Mouse (Mus musculus) intestine, embryonic 14.5 days (tissue): Measurements from ENCODE around the gene Zhx3. TPM values are rescaled to one million over a fixed set of nuclear protein-coding genes. Genes with fewer than 3 reads are reported as not detected.
A peak's percentile ranks its signal among the peaks of the same experiment; 100 is the strongest.

Experiments
- ATAC-seq: fragments of 200-750 bp; cut with Nextera tagmentation; replicated peaks from 2 replicates; pipeline ENCODE4 v1.8.0; 2017; ENCODE audit warnings: low read depth, moderate number of reproducible peaks, moderate TSS enrichment, moderate library complexity; ENCODE audit not compliant: low FRiP score, low TSS enrichment
- DNase-seq: peaks from one replicate; pipeline ENCODE4 v3.0.0-alpha.2; 2018; ENCODE audit warnings: low spot score
- H3K27ac ChIP-seq: fragments of 300-500 bp; sonication (generic); 2 replicates; pipeline ENCODE4 v1.5.1; 2014; ENCODE audit warnings: low read depth, mild to moderate bottlenecking, control low read depth
- H3K27me3 ChIP-seq: fragments of 300-500 bp; sonication (generic); replicated peaks from 2 replicates; pipeline ENCODE4 v1.6.1; 2014; ENCODE audit warnings: low read length, control low read depth; ENCODE audit not compliant: control insufficient read depth, insufficient read depth
- H3K36me3 ChIP-seq: fragments of 300-500 bp; sonication (generic); 2 replicates; pipeline ENCODE4 v1.6.1; 2014; ENCODE audit warnings: low read length, control low read depth; ENCODE audit not compliant: control insufficient read depth, insufficient read depth
- H3K4me1 ChIP-seq: fragments of 300-500 bp; sonication (generic); replicated peaks from 2 replicates; pipeline ENCODE4 v1.6.1; 2014; ENCODE audit warnings: low read length, control low read depth, mixed read lengths; ENCODE audit not compliant: control insufficient read depth, insufficient read depth
- H3K4me2 ChIP-seq: fragments of 300-500 bp; sonication (generic); 2 replicates; pipeline ENCODE4 v1.6.1; 2014; ENCODE audit warnings: low read length
- H3K4me3 ChIP-seq: fragments of 300-500 bp; sonication (generic); 2 replicates; pipeline ENCODE4 v1.5.1; 2014; ENCODE audit warnings: low read depth, low read length, control low read depth, mixed read lengths
- H3K9ac ChIP-seq: fragments of 300-500 bp; sonication (generic); 2 replicates; pipeline ENCODE4 v1.6.1; 2014; ENCODE audit warnings: mild to moderate bottlenecking, low read length
- H3K9me3 ChIP-seq: fragments of 300-500 bp; sonication (generic); 2 replicates; pipeline ENCODE4 v1.6.1; 2016; ENCODE audit warnings: low read length, control low read depth; ENCODE audit not compliant: control insufficient read depth
- WGBS: fragments of 180-500 bp; shearing (Covaris S2); extraction: QIAGEN DNeasy Blood & Tissue Kit; methylation state at CpG from one replicate; pipeline ENCODE4 v1.1.7; 2014; 5-methylcytosine and 5-hydroxymethylcytosine counted together
- polyA plus RNA-seq: library from polyadenylated mRNA; unstranded; fragments of >200 nt; fragmentation: Nextera tagmentation; extraction: Ambion mirVana; gene quantifications from 2 replicates; pipeline ENCODE4 v1.2.1, GENCODE M21; 2014

Gene Zhx3
- polyA plus RNA-seq, 1 experiment from 2014 or later: 7.5 TPM

- peak overlapping the region; percentile 99; the same call in 1 of the 2 replicates for H3K9ac ChIP-seq
Observed at GRCm38 (mm10) chr2:160729851-160730796, 142.7 kb downstream of the Zhx3 start.

GRCm38 (mm10) chr2:160729436-160729835, 143.4 kb downstream of the Zhx3 start:
- peaks cover 8% of the 10 kb centered on the region for H3K36me3 ChIP-seq
- WGBS: 84% methylated on average over 2 of the region's 2 CpGs
- no peak overlapping the region for H3K4me2 ChIP-seq
- no peak overlapping the region for H3K4me3 ChIP-seq
- DNase-seq (peak; percentile 42), ATAC-seq (no peak)
- no peaks in the 10 kb centered on the region for H3K27me3 ChIP-seq
- H3K4me1 ChIP-seq: peaks cover 30% of the 10 kb centered on the region
- no peaks in the 10 kb centered on the region for H3K9me3 ChIP-seq
- no peak overlapping the region for H3K9ac ChIP-seq
- H3K27ac ChIP-seq: no peak overlapping the region

More at GRCm38 (mm10) chr2:160729851-160730796, 142.7 kb downstream of the Zhx3 start:
- Histone ChIP-seq H3K27me3 (no peaks in the 10 kb centered on the region), H3K4me2 (peak overlapping the region; percentile 88), H3K4me3 (peak overlapping the region; percentile 87), H3K27ac (no peak overlapping the region), H3K4me1 (peaks cover 33% of the 10 kb centered on the region), H3K36me3 (peaks cover 15% of the 10 kb centered on the region), H3K9me3 (no peaks in the 10 kb centered on the region)
- no peak for ATAC-seq
- WGBS: 19% methylated on average over 17 of the region's 17 CpGs
- DNase-seq: peak; percentile 62

GRCm38 (mm10) chr2:160728972-160729371, 143.8 kb downstream of the Zhx3 start:
- Histone ChIP-seq H3K9me3 (no peaks in the 10 kb centered on the region), H3K27ac (no peak overlapping the region), H3K9ac (no peak overlapping the region), H3K4me1 (peaks cover 25% of the 10 kb centered on the region), H3K27me3 (no peaks in the 10 kb centered on the region), H3K36me3 (peaks cover 8% of the 10 kb centered on the region), H3K4me3 (no peak overlapping the region), H3K4me2 (no peak overlapping the region)
- no peak for ATAC-seq
- WGBS: 88% methylated on average over 3 of the region's 3 CpGs
- DNase-seq: peak; percentile 23

- ATAC-seq (no peak), DNase-seq (peak; percentile 32)
- Histone ChIP-seq H3K9me3 (no peaks in the 10 kb centered on the region), H3K4me1 (peaks cover 9% of the 10 kb centered on the region; the same call in 1 of the 2 replicates), H3K36me3 (peaks cover 30% of the 10 kb centered on the region), H3K4me3 (no peak overlapping the region), H3K27ac (no peak overlapping the region), H3K4me2 (no peak overlapping the region), H3K9ac (no peak overlapping the region), H3K27me3 (no peaks in the 10 kb centered on the region)
- 79% methylated on average over 6 of the region's 6 CpGs for WGBS
Observed at GRCm38 (mm10) chr2:160725877-160726864, 146.6 kb downstream of the Zhx3 start.

- DNase-seq: no peak
- Histone ChIP-seq H3K9me3 (no peaks in the 10 kb centered on the region), H3K4me2 (no peak overlapping the region), H3K27ac (no peak overlapping the region), H3K4me1 (no peaks in the 10 kb centered on the region), H3K4me3 (no peak overlapping the region), H3K27me3 (no peaks in the 10 kb centered on the region), H3K36me3 (peaks cover 46% of the 10 kb centered on the region), H3K9ac (no peak overlapping the region)
- ATAC-seq: no peak
- 87% methylated on average over 5 of the region's 5 CpGs for WGBS
Observed at GRCm38 (mm10) chr2:160724536-160724935, 148.3 kb downstream of the Zhx3 start.

GRCm38 (mm10) chr2:160723613-160724375, 149.0 kb downstream of the Zhx3 start:
- Histone ChIP-seq H3K4me2 (no peak overlapping the region), H3K27me3 (no peaks in the 10 kb centered on the region), H3K27ac (no peak overlapping the region), H3K4me3 (no peak overlapping the region), H3K4me1 (no peaks in the 10 kb centered on the region), H3K9ac (no peak overlapping the region), H3K9me3 (no peaks in the 10 kb centered on the region), H3K36me3 (peaks cover 54% of the 10 kb centered on the region)
- ATAC-seq (0 out of 2 replicates have a peak, but pooled peaks have one; percentile 18), DNase-seq (peak; percentile 40)
- WGBS: 89% methylated on average over 4 of the region's 4 CpGs

- Histone ChIP-seq H3K27me3 (no peaks in the 10 kb centered on the region), H3K4me1 (no peaks in the 10 kb centered on the region), H3K9me3 (no peaks in the 10 kb centered on the region), H3K9ac (no peak overlapping the region), H3K36me3 (peaks cover 65% of the 10 kb centered on the region), H3K4me2 (no peak overlapping the region), H3K4me3 (no peak overlapping the region), H3K27ac (no peak overlapping the region)
- no peak for ATAC-seq
- WGBS: 75% methylated on average over 4 of the region's 4 CpGs
- peak; percentile 49 for DNase-seq
Observed at GRCm38 (mm10) chr2:160722714-160723113, 150.1 kb downstream of the Zhx3 start.

- DNase-seq: no peak
- no peaks in the 10 kb centered on the region for H3K27me3 ChIP-seq
- no peaks in the 10 kb centered on the region for H3K4me1 ChIP-seq
- H3K36me3 ChIP-seq: peaks cover 98% of the 10 kb centered on the region
- no peak for ATAC-seq
- no peak overlapping the region for H3K9ac ChIP-seq
- no peak overlapping the region for H3K4me2 ChIP-seq
- H3K27ac ChIP-seq: no peak overlapping the region
- no peaks in the 10 kb centered on the region for H3K9me3 ChIP-seq
- no peak overlapping the region for H3K4me3 ChIP-seq
- WGBS: 83% methylated on average over 3 of the region's 3 CpGs
Observed at GRCm38 (mm10) chr2:160718811-160719210, 154.0 kb downstream of the Zhx3 start.
